Mouse (Mus musculus): Measurements from ENCODE around the gene Olfr557. TPM values are rescaled to one million over a fixed set of nuclear protein-coding genes. Genes with fewer than 3 reads are reported as not detected.

Olfr557 gene
- polyA plus RNA-seq (2012; rRNA removed) = 0.06 TPM in 1 of 2 replicates, not detected in the other

DNA sequence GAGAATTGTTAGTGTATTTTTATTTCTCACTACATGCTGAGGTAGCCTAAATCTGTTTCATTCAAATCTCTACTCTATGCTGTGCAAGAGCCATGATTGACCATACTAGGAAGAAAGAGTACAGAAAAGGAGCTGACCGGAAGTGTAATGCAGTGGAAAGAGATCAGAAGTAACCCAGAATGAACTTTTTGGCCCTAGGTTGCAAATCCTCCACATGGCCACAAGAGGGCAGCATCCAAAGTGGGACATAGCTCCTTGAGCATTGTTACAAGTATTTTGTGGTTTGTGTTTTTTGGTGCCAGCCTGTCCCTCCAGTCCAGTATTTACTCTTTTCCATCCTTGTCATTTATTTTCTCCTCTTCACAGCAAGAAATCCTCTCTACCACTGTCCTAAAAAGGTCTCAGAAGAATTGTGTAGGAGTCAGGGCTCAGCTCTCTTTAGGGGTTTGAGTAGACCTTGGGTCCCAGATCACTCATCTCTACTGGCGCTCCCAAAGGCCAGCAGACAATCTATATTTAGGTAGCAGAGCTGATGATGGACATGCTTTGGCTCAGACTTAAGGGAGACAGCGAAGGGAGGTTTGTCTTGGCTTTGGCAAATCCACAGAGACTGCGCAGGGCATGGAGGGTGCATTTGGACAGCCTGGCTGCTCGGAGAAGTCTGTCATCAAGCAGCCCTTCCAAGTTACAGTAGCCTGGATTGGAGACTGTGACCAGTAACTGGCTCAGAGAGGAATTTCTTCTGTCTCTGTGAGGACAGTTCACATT lies at the start of gene Olfr557:
Gene Olfr557, plus strand, starts transcription at position 553 of the 768 bp plus-strand sequence.

DNA sequence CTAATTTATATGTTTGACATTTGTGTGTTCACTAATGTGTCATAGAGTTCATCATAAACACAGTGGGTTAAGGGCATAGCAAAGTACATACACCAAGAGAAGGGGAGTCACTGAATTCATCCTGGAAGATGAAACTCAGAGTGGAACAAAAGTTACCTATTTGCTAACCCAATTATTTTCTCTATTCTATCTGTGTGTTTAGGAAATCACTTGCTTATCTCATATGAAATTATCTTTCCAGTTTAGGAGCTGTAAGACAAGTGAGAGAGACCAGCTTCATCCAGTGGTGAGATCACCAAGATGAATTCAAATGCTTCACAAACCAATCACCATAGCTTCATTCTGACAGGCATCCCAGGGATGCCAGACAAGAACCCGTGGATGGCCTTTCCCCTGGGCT lies 37.2 kb upstream of the Olfr557 start, which contains the start of gene Olfr555:
Gene Olfr555, plus strand, starts transcription at position 301 of the 400 bp plus-strand sequence.

DNA sequence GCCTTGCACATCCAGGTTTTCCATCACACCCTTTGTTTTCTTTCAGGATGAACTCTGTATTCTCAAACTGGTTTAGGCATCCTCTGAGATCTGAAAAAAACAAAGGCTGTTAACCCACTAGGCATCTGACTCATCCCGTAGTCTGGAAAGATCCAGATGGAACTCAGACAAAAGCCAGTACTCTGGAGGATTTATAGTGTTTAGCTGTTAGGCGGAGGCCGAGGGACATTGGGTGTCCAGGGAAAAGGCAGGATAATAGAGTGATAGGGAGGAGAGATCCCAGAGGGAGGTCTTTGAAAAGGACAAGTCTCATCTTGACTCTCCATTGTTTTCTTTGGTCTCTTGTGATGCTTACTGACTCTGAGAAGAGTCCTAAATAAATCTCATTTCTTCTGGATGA lies 31.1 kb upstream of the Olfr557 start, which contains the start of gene Olfr556:
Gene Olfr556, plus strand, starts transcription at position 301 of the 400 bp plus-strand sequence.

DNA sequence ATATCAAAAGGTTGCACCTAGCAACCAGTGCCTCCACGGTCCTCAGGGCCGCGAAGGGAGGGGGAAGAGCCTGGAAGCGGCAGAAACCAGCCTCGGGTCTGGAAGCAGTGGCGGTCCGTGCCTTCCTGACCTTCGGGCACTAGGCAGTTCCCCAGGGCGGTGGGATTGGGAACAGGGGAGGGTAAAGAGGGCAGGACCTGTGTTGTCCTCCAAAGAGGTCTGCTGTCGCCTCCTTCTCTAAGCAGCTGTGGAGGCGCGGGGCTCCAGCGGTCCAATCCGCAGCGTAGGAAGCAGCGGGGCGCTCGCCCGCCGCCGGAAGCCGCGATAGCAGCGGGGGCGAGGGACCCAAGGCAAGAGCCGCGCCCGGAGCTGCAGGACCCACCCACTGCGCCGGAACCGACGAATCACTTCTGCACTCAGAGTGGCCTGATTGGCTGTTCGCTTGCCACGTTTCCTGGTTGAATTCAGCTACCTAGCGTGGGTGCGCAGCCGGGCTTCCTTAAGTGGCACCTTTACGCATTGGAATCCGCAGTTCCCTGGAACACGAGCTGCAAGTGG lies 8.7 kb upstream of the Olfr557 start, which contains the start of gene Trim68:
Gene Trim68, minus strand, starts transcription at position 384 of the 558 bp plus-strand sequence.

DNA sequence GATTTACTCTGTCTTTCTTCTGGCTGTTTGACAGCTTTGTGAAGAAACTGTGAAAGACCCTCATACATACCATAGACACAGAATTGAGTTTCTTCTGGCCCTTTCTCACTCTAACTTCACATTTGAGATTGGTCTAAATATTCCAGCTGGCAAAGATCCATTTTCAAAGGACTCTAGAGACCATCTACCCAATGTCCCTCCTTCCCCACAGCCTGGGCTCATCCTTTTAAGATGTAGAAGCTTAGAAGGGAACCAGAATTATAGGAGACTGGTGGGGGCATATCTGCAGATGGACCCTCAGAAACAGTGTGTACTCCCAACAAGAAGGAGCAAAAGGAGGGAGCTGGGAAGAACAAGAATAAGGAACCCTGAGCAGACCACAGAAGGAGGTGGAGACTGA lies 6.2 kb downstream of the Olfr557 start, which contains the start of gene Olfr558:
Gene Olfr558, plus strand, starts transcription at position 301 of the 400 bp plus-strand sequence.

DNA sequence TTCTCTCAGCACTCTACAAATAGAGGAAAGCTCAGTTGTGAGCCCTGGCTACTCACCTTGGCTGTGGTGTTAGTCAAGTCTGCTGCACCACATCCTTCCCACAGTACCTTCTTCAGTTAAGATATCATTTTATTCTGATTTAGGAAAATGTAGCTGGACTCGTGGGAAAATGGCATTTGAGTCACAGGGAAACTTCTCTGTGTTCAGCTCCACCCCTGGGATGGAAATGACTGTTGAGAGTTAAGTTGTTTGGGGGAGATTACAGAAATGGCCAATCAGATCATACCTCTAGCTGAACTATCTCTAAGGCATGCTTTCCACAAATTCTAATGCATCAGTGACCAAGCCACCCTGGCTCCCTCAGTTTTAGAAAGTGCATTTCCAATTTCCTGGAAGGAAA lies 23.3 kb downstream of the Olfr557 start, which contains the start of gene Olfr33:
Gene Olfr33, minus strand, starts transcription at position 101 of the 400 bp plus-strand sequence.

DNA sequence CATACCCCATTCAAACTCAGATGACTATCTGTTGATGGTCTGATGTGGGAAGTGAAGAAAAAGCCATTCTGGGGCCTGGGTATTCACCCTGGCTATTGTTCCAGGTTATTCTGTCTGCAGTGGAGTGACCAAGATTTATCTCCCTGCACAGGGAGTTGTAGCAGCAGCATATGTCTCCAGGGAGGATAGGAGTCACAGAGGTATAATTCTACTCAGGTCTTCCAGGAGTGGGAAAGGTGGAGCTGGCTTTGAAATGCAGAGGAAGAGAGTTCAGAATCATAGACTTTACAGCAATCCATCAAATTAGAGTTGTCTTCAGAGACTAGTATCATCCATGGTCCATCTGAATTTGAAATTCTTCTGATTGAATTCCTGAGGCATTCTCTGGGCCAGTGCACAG lies 31.7 kb downstream of the Olfr557 start, which contains the start of gene Olfr559:
Gene Olfr559, minus strand, starts transcription at position 101 of the 400 bp plus-strand sequence.

Other genes with a start within 250 kb of the Olfr557 start
- gene Olfr543, start 214.2 kb upstream of the Olfr557 start, polyA plus RNA-seq (2012; rRNA removed) = not detected in 2 replicates
- gene Olfr544, start 207.6 kb upstream of the Olfr557 start, polyA plus RNA-seq (2012; rRNA removed) = not detected in 2 replicates
- gene Olfr545, start 196.3 kb upstream of the Olfr557 start, polyA plus RNA-seq (2012; rRNA removed) = not detected in 2 replicates
- not detected in 2 replicates for gene Olfr547, start 161.2 kb upstream of the Olfr557 start, polyA plus RNA-seq (2012; rRNA removed)
- 0.01 TPM in 1 of 2 replicates, not detected in the other for gene Olfr548-ps1, start 155.0 kb upstream of the Olfr557 start, polyA plus RNA-seq (2012; rRNA removed)
- gene Olfr549, start 146.0 kb upstream of the Olfr557 start, polyA plus RNA-seq (2012; rRNA removed) = not detected in 2 replicates
- 4.2 and 5.1 TPM in 2 replicates for gene Trim21, start 130.4 kb upstream of the Olfr557 start, polyA plus RNA-seq (2012; rRNA removed)
- not detected in 2 replicates for gene Olfr550, start 124.5 kb upstream of the Olfr557 start, polyA plus RNA-seq (2012; rRNA removed)
- gene Olfr551, start 104.0 kb upstream of the Olfr557 start, polyA plus RNA-seq (2012; rRNA removed) = not detected in 2 replicates
- not detected in 2 replicates for gene Olfr552, start 98.1 kb upstream of the Olfr557 start, polyA plus RNA-seq (2012; rRNA removed)
- gene Olfr553, start 77.7 kb upstream of the Olfr557 start, polyA plus RNA-seq (2012; rRNA removed) = not detected in 2 replicates
- gene Olfr554, start 57.5 kb upstream of the Olfr557 start, polyA plus RNA-seq (2012; rRNA removed) = not detected in 2 replicates
- not detected in 2 replicates for gene Olfr555, start 37.1 kb upstream of the Olfr557 start, polyA plus RNA-seq (2012; rRNA removed)
- not detected in 2 replicates for gene Olfr556, start 31.0 kb upstream of the Olfr557 start, polyA plus RNA-seq (2012; rRNA removed)
- 20.2 and 24.8 TPM in 2 replicates for gene Trim68, start 8.6 kb upstream of the Olfr557 start, polyA plus RNA-seq (2012; rRNA removed)
- gene Olfr558, start 6.3 kb downstream of the Olfr557 start, polyA plus RNA-seq (2012; rRNA removed) = 0.04 and 0.21 TPM in 2 replicates
- gene Olfr33, start 23.2 kb downstream of the Olfr557 start, polyA plus RNA-seq (2012; rRNA removed) = not detected in 2 replicates
- gene Olfr559, start 31.6 kb downstream of the Olfr557 start, polyA plus RNA-seq (2012; rRNA removed) = not detected in 2 replicates
- gene Olfr560, start 63.5 kb downstream of the Olfr557 start, polyA plus RNA-seq (2012; rRNA removed) = not detected in 2 replicates
- gene Olfr78, start 63.6 kb downstream of the Olfr557 start, polyA plus RNA-seq (2012; rRNA removed) = 0.06 and 0.15 TPM in 2 replicates
- gene Olfr561, start 75.3 kb downstream of the Olfr557 start, polyA plus RNA-seq (2012; rRNA removed) = 0.05 TPM in 1 of 2 replicates, not detected in the other
- gene Olfr564, start 107.6 kb downstream of the Olfr557 start, polyA plus RNA-seq (2012; rRNA removed) = not detected in 2 replicates
- gene Olfr566, start 162.9 kb downstream of the Olfr557 start, polyA plus RNA-seq (2012; rRNA removed) = not detected in 2 replicates
- gene Olfr568, start 181.2 kb downstream of the Olfr557 start, polyA plus RNA-seq (2012; rRNA removed) = not detected in 2 replicates
- gene Olfr569, start 195.0 kb downstream of the Olfr557 start, polyA plus RNA-seq (2012; rRNA removed) = not detected in 2 replicates
- not detected in 2 replicates for gene Olfr570, start 198.7 kb downstream of the Olfr557 start, polyA plus RNA-seq (2012; rRNA removed)
- 0.05 and 0.11 TPM in 2 replicates for gene Olfr571, start 221.6 kb downstream of the Olfr557 start, polyA plus RNA-seq (2012; rRNA removed)
- gene Olfr572, start 228.5 kb downstream of the Olfr557 start, polyA plus RNA-seq (2012; rRNA removed) = not detected in 2 replicates
- gene Olfr573-ps1, start 246.7 kb downstream of the Olfr557 start, polyA plus RNA-seq (2012; rRNA removed) = not detected in 2 replicates

Measured in central nervous system, embryonic 11.5 days (tissue).